Mouse (Mus musculus): ENCODE results near the gene Mrpl51.

DNA sequence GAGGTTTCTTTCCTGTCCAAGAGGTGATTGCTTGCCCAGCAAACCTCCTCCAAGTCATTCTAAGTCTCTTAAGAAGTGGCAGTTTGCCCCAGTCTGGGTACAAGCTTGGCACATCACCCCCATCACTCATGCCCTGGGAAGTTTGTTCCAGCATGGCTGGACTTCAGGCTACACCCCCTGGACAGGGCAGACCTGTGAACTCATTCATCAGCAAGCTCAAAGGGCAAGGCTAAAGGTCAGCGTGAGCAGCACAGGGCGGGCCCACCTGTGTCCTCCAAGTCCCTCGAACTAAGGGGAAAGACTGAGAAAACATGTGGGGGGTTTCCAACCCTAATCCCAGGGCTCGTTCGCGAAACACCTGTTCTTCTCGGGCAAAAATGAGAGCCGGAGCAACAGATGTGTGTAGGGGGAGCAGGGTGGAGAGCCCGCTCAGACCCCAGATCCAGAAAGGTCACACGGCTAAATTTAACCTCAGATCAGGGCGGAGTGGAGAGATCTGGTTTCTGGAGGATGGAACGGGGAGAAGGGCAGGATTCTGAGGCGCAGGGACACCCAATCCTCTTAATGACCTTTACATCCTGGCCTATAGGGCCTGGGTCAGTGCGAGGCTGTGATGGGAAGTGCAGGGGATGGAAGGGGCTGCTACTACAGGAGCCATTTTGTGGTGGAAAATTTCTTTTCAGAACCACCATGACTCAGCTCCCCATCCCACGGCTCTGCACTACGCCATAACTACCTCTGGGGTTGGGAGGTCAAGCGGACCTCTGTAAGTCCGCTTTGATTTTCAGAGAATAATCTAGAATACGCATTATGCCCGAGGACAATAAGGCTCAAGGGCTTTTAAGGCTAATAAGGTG is 27.6 kb upstream of the Mrpl51 start:
- TF ChIP-seq CTCF (IDR thresholded peaks at IDR 0.05; ENCODE audit: insufficient read depth, low read depth, low read length) (no peak), POLR2A (IDR thresholded peaks at IDR 0.05; ENCODE audit: insufficient read depth, low read depth, low read length) (no peak)

Measured in olfactory bulb, adult 2 months (tissue).